Mouse (Mus musculus) megakaryocyte, adult 5-6 weeks (primary cell): Measurements from ENCODE around the gene Smr3a. TPM values are rescaled to one million over a fixed set of nuclear protein-coding genes. Genes with fewer than 3 reads are reported as not detected.
A peak's percentile ranks its signal among the peaks of the same experiment; 100 is the strongest.

Experiments used
- ATAC-seq: 2 replicates; pipeline ENCODE4 v1.8.0; 2016; ENCODE audit warnings: mild to moderate bottlenecking, inconsistent platforms; ENCODE audit not compliant: poor library complexity, severe bottlenecking
- total RNA-seq, 2 experiments: library from RNA; stranded (forward) in 1 of 2; stranded (reverse) in 1 of 2; fragments of 153-499, 151-499 nt in 1 of 2; fragments of 221-1000, 200-1000 nt in 1 of 2; gene quantifications; 2 replicates each; pipeline versions ENCODE4 v1.2.3 to v1.2.4; 2015 to 2017

The Smr3a gene
- total RNA-seq (2015) = not detected in 2 replicates
- total RNA-seq (2017) = not detected in 2 replicates

DNA sequence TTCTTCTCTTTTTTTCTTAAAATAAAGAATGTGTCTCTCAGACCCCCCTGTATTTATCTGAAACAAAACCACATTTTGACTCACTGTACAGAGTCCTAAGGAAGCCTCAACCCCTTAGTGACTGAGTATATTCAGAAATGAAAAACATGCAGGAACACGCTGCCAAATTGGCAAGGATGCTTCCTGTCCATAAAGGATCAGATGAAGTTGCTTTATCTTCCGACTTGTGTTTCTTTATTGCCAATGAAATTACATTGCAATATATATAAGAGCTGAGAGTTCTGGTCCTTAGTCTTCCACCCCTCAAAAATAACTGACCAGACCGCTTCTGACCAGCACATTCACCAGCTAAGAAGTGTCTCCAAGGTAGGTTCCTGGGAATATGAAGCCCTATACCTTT is at the start of gene Smr3a:
TSS of gene Smr3a (plus strand) at position 301 of the 400 bp plus-strand sequence.
- no peak for ATAC-seq

DNA sequence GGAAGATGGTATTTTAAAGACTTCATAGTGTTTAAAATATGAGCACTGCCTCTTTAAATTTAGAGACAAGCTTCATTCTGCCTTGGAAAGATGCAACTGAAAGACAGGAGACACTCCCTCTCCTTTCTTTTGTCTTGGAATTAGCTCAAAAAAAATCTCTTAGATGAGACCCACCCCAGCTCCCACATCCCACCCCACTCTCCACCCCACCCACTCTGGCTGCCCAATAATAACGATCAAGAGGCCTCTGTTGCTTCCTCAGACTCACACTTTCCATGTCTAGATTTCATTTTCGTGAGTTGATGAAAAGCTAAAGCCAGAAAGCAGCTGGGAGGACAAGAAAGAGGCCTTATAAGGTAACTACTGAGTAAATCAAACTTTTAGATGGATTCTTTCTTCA is 33.1 kb upstream of the Smr3a start, which contains the start of the genes 2310003L06Rik and Gm28434:
TSS of gene 2310003L06Rik (plus strand) at position 259 of the 400 bp plus-strand sequence.
TSS of gene Gm28434 (plus strand) at position 317 of the 400 bp plus-strand sequence.
- ATAC-seq = no peak

DNA sequence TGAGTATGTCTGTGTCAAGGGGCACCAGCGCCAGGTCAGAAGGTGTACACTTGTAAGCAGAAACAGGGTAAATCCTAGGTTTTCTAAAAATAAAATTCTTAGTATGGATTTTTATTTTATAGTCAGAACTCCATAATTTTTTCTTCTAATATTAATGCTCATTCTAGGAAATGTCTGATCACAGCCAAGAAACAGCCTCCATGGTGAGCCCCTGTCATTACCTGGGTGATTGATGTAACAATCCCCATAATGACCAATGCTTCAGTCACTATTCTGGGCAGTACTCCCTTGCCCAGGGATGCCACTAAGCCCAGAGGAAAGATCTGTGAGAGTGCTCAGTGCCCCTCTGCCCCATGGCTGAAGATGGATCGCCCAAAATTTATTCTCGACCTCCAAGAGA is 23.2 kb upstream of the Smr3a start, which contains the start of gene Cabs1:
TSS of gene Cabs1 (plus strand) at position 301 of the 400 bp plus-strand sequence.
- no peak for ATAC-seq

GRCm38 (mm10) chr5:87982468-87983214 is 19.7 kb upstream of the Smr3a start:
- peak; percentile 21; the same call in 1 of the 2 replicates for ATAC-seq

DNA sequence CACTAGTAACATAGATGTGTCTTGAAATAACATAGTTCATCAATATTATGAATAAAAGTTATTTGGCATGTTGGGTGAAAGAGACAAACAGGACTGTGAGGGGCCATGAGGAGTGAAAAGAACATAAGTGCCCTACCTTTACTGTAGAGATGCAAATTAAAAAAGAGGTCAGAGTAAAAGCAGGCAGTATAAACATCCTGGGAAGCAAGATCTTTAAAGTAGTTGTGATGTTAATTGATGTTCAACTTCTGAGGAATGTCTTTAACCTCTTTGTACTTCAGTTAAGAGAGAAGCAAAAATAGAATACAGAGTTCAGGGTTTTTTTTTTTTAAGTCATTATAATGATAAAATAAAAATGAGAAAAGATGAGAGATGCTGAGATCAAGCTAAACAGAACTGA is 2.9 kb downstream of the Smr3a start:
- no peak for ATAC-seq

Other genes starting within 250 kb of the Smr3a start
- not detected in 2 replicates for gene Csn1s2a, start 228.0 kb upstream of the Smr3a start, total RNA-seq (2015)
- gene Csn1s2a, start 228.0 kb upstream of the Smr3a start, total RNA-seq (2017) = not detected in 2 replicates
- not detected in 2 replicates for gene Csn1s2b, start 194.5 kb upstream of the Smr3a start, total RNA-seq (2015)
- gene Csn1s2b, start 194.5 kb upstream of the Smr3a start, total RNA-seq (2017) = not detected in 2 replicates
- not detected in 2 replicates for gene Prr27, start 176.9 kb upstream of the Smr3a start, total RNA-seq (2015)
- not detected in 2 replicates for gene Prr27, start 176.9 kb upstream of the Smr3a start, total RNA-seq (2017)
- not detected in 2 replicates for gene Odam, start 117.5 kb upstream of the Smr3a start, total RNA-seq (2015)
- gene Odam, start 117.5 kb upstream of the Smr3a start, total RNA-seq (2017) = not detected in 2 replicates
- not detected in 2 replicates for gene Csn3, start 77.0 kb upstream of the Smr3a start, total RNA-seq (2015)
- not detected in 2 replicates for gene Csn3, start 77.0 kb upstream of the Smr3a start, total RNA-seq (2017)
- gene 2310003L06Rik, start 33.1 kb upstream of the Smr3a start, total RNA-seq (2015) = not detected in 2 replicates
- gene 2310003L06Rik, start 33.1 kb upstream of the Smr3a start, total RNA-seq (2017) = not detected in 2 replicates
- gene Gm28434, start 33.0 kb upstream of the Smr3a start, total RNA-seq (2015) = not detected in 2 replicates
- gene Gm28434, start 33.0 kb upstream of the Smr3a start, total RNA-seq (2017) = not detected in 2 replicates
- gene Cabs1, start 23.1 kb upstream of the Smr3a start, total RNA-seq (2015) = not detected in 2 replicates
- not detected in 2 replicates for gene Cabs1, start 23.1 kb upstream of the Smr3a start, total RNA-seq (2017)
- gene Smr2, start 84.0 kb downstream of the Smr3a start, total RNA-seq (2015) = not detected in 2 replicates
- gene Smr2, start 84.0 kb downstream of the Smr3a start, total RNA-seq (2017) = not detected in 2 replicates
- gene Gm11116, start 109.0 kb downstream of the Smr3a start, total RNA-seq (2015) = not detected in 2 replicates
- not detected in 2 replicates for gene Gm11116, start 109.0 kb downstream of the Smr3a start, total RNA-seq (2017)
- gene Gm11115, start 151.6 kb downstream of the Smr3a start, total RNA-seq (2015) = not detected in 2 replicates
- gene Gm11115, start 151.6 kb downstream of the Smr3a start, total RNA-seq (2017) = not detected in 2 replicates